Mouse (Mus musculus) layer of hippocampus, adult 2 months (tissue): ENCODE data around the gene Pdzd9. TPM values are rescaled to one million over a fixed set of nuclear protein-coding genes. Genes with fewer than 3 reads are reported as not detected.
A peak's percentile ranks its signal among the peaks of the same experiment; 100 is the strongest.
"Not testable (repeated sequence)": the region's sequence is repeated elsewhere in the genome, so short reads cannot be mapped to it uniquely, and the experiment has no call there.

Experiments
- DNase-seq, 2 experiments: peaks; one replicate each; pipeline ENCODE4 v3.0.0; 2022; ENCODE audit warnings: low spot score in 2 of 2
- H3K27ac ChIP-seq: fragments of 200-600 bp; 2 replicates; pipeline ENCODE4 v1.8.1; 2022
- H3K4me3 ChIP-seq: fragments of 200-600 bp; 2 replicates; pipeline ENCODE4 v1.8.1; 2022; ENCODE audit warnings: mild to moderate bottlenecking
- CTCF ChIP-seq: fragments of 200-600 bp; conservative IDR thresholded peaks from 2 replicates; pipeline ENCODE4 v1.8.1; 2022; ENCODE audit warnings: antibody characterized with exemption, mild to moderate bottlenecking, moderate library complexity
- long read RNA-seq, 2 experiments: library from polyadenylated mRNA; stranded (forward); transcript quantifications; one replicate each; pipeline ENCODE4 v2.0.0; 2021; ENCODE audit warnings: borderline mapping rate in 2 of 2
- total RNA-seq, 2 experiments: library from RNA; stranded (reverse); gene quantifications; 2 replicates each; pipeline ENCODE4 v1.2.3; 2021

Gene Pdzd9
- total RNA-seq: not detected
- long read RNA-seq, experiment 1: 0 reads
- long read RNA-seq, experiment 2: 0 reads

- peak; percentile 99 for TF ChIP-seq CTCF
- H3K27ac ChIP-seq: no peak within 1 kb of the TSS
- no peak within 1 kb of the TSS for H3K4me3 ChIP-seq
- DNase-seq: peak; percentile 36 to 77
Observed at GRCm38 (mm10) chr7:120670153-120670875, at the start of gene Pdzd9. Gene Pdzd9, minus strand, starts transcription at chr7:120670343.

- H3K4me3 ChIP-seq: no peak overlapping the region
- no peak for DNase-seq
- no peak overlapping the region for H3K27ac ChIP-seq
- no peak for TF ChIP-seq CTCF
Observed at GRCm38 (mm10) chr7:120717261-120717660, 47.1 kb upstream of the Pdzd9 start.

GRCm38 (mm10) chr7:120713951-120714350 lies 43.8 kb upstream of the Pdzd9 start:
- not testable (repeated sequence) for DNase-seq, H3K4me3 ChIP-seq, H3K27ac ChIP-seq

- no peak overlapping the region for H3K27ac ChIP-seq
- no peak for DNase-seq
- H3K4me3 ChIP-seq: no peak overlapping the region
- no peak for TF ChIP-seq CTCF
Observed at GRCm38 (mm10) chr7:120713225-120713624, 43.1 kb upstream of the Pdzd9 start.

- no peak overlapping the region for H3K4me3 ChIP-seq
- no peak overlapping the region for H3K27ac ChIP-seq
- TF ChIP-seq CTCF: no peak
- DNase-seq: no peak
Observed at GRCm38 (mm10) chr7:120712071-120712470, 41.9 kb upstream of the Pdzd9 start.

GRCm38 (mm10) chr7:120703888-120704287 lies 33.7 kb upstream of the Pdzd9 start:
- H3K27ac ChIP-seq: no peak overlapping the region
- H3K4me3 ChIP-seq: no peak overlapping the region
- no peak for TF ChIP-seq CTCF
- no peak for DNase-seq

GRCm38 (mm10) chr7:120699586-120699985 lies 29.4 kb upstream of the Pdzd9 start:
- TF ChIP-seq CTCF: no peak
- DNase-seq: no peak
- Histone ChIP-seq H3K27ac (no peak overlapping the region), H3K4me3 (no peak overlapping the region)

GRCm38 (mm10) chr7:120696331-120696730 lies 26.2 kb upstream of the Pdzd9 start:
- TF ChIP-seq CTCF: no peak
- Histone ChIP-seq H3K4me3 (no peak overlapping the region), H3K27ac (no peak overlapping the region)
- DNase-seq: no peak

GRCm38 (mm10) chr7:120695641-120696040 lies 25.5 kb upstream of the Pdzd9 start:
- no peak overlapping the region for H3K27ac ChIP-seq

GRCm38 (mm10) chr7:120695196-120695595 lies 25.1 kb upstream of the Pdzd9 start:
- Histone ChIP-seq H3K4me3 (no peak overlapping the region), H3K27ac (peak overlapping the region; percentile 41)
- no peak for DNase-seq
- no peak for TF ChIP-seq CTCF

More at GRCm38 (mm10) chr7:120695641-120696040, 25.5 kb upstream of the Pdzd9 start:
- no peak overlapping the region for H3K4me3 ChIP-seq
- no peak for TF ChIP-seq CTCF
- DNase-seq: no peak

- TF ChIP-seq CTCF: no peak
- Histone ChIP-seq H3K4me3 (no peak overlapping the region), H3K27ac (no peak overlapping the region)
- no peak for DNase-seq
Observed at GRCm38 (mm10) chr7:120693831-120694375, 23.8 kb upstream of the Pdzd9 start.

- DNase-seq: no peak
- no peak overlapping the region for H3K27ac ChIP-seq
- peak; percentile 69 for TF ChIP-seq CTCF
- no peak overlapping the region for H3K4me3 ChIP-seq
Observed at GRCm38 (mm10) chr7:120690634-120691033, 20.5 kb upstream of the Pdzd9 start.

- Histone ChIP-seq H3K4me3 (peak overlapping the region; percentile 26), H3K27ac (peak overlapping the region; percentile 90)
- peak in 1 of 2 experiments; percentile 29 for DNase-seq
- no peak for TF ChIP-seq CTCF
Observed at GRCm38 (mm10) chr7:120685227-120685626, 15.1 kb upstream of the Pdzd9 start.

- peak overlapping the region; percentile 90 for H3K27ac ChIP-seq
Observed at GRCm38 (mm10) chr7:120684731-120685161, 14.6 kb upstream of the Pdzd9 start.

More at GRCm38 (mm10) chr7:120684731-120685161, 14.6 kb upstream of the Pdzd9 start:
- H3K4me3 ChIP-seq: peak overlapping the region; percentile 26
- TF ChIP-seq CTCF: no peak
- DNase-seq: peak in 1 of 2 experiments; percentile 30
